Mouse (Mus musculus) gastrocnemius, postnatal 14 days (tissue): ENCODE measurements around the gene Nrn1l. TPM values are rescaled to one million over a fixed set of nuclear protein-coding genes. Genes with fewer than 3 reads are reported as not detected.

ENCODE experiments used
- DNase-seq: peaks from one replicate; pipeline ENCODE4 v3.0.0; 2021; ENCODE audit warnings: mixed read lengths
- intact Hi-C: fragments of 180-260 bp; cut with DNase I; formaldehyde crosslinking; loops from one replicate; pipeline ENCODE4 v1.15.1; 2025; ENCODE audit warnings: low total_unique reads
- total RNA-seq, 2 experiments: library from RNA; stranded (reverse); gene quantifications; 2 replicates each; pipeline ENCODE4 v1.2.3; 2021

Nrn1l gene
- total RNA-seq, 2 experiments from 2014 or later = 0.69 TPM; not detected in 1

GRCm38 (mm10) chr8:105880754-105881520 lies 12.4 kb upstream of the Nrn1l start, which contains the start of gene Edc4:
Gene Edc4, plus strand, starts transcription at chr8:105880881.
- intact Hi-C loops = no loop called here

DNA sequence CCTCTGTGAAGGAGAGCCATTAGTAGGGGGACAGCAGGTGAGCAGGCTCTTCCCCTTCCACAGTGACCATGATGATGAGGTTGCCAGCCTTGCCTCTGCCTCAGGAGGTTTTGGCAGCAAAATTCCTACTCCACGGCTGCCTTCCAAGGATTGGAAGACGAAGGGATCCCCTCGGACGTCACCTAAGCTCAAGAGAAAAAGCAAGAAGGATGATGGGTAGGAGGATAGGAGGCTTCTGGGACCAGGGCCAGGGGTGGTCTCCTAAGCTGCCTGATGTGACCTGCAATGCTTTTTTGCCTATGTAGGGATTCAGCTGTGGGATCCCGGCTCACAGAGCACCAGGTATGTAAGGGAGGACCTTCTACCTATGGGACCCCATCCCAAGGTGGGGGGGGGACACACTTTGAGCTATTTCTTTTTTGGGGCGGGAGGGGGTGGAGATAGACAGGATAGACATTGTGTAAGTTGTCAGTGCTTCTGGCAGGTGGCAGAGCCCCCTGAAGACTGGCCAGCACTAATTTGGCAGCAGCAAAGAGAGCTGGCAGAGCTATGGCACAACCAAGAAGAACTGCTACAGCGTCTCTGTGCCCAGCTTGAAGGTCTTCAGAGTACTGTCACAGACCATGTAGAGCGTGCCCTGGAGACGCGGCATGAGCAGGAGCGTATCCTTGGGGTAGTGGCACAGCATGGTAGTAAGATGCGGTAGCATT lies 3.5 kb upstream of the Nrn1l start:
- intact Hi-C loops = no loop called here
- DNase-seq = no peak

More at GRCm38 (mm10) chr8:105880754-105881520, 12.4 kb upstream of the Nrn1l start, which contains the start of gene Edc4:
- DNase-seq = peak; percentile 82

- peak; percentile 59 for DNase-seq
- intact Hi-C loops = no loop called here
Measured at GRCm38 (mm10) chr8:105890870-105891269, 2.5 kb upstream of the Nrn1l start.

DNA sequence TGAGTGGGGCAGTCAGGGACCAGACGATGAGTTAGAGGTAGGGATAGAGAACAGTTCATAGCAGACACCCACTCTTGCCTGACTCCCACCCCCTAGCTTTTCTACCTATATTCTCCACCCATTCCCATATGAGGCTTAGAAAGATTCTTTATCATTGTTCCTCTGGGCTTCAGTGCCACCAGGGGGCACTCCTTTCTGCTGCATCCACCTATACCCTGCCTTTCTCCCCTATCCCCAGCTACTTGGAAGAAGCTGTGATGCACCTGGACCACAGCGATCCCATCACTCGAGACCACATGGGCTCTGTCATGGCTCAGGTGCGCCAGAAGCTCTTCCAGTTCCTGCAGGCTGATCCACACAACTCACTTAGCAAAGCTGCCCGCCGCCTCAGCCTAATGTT lies 935 bp upstream of the Nrn1l start:
- intact Hi-C loops = no loop called here
- DNase-seq = no peak

GRCm38 (mm10) chr8:105897801-105898480 lies 4.6 kb downstream of the Nrn1l start:
- no peak for DNase-seq
- intact Hi-C loops = no loop called here

DNA sequence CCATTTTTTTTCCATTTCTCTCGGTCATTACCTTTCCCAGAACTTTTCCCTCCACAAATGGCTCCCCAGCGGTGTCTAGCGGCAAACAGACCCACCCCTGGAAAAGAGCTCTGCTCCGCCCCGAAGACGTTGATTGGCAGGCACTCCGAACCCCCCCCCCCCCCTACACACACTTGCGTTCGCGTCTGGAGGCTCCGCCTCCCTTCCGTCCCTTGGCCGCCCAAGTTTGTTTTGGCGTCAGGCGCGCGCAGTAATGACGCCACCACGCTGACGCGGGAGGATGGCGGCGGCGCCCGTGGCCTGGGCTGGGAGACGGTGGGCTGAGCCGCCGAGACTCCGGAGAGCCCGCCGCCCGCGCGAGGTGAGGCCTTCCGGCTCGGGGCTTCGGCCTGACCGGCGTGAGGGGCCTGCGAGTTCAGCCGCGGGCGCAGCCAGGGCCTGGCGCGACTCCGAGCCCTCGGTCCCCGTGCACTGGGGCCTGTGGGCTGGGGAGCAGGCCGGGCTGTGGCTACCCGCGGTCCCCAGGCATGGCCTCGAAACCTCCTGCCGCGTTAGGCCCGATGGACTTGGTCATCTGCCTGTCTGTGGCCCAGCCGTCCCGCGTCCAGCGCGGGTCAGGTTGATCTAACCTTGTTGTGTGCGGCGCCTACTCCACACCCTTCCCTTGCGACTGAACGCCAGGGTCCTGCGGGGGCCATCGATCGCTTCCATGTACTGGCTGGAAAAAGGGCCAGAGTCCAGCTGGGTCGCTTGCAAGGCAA lies 7.0 kb downstream of the Nrn1l start, which contains the start of gene Pskh1:
Gene Pskh1 (plus strand): TSS at position 262 of the 761 bp plus-strand sequence.
- intact Hi-C loops = no loop called here
- peak; percentile 91 for DNase-seq

GRCm38 (mm10) chr8:105900941-105901616 lies 7.7 kb downstream of the Nrn1l start:
- intact Hi-C loops = no loop called here
- DNase-seq = no peak

DNA sequence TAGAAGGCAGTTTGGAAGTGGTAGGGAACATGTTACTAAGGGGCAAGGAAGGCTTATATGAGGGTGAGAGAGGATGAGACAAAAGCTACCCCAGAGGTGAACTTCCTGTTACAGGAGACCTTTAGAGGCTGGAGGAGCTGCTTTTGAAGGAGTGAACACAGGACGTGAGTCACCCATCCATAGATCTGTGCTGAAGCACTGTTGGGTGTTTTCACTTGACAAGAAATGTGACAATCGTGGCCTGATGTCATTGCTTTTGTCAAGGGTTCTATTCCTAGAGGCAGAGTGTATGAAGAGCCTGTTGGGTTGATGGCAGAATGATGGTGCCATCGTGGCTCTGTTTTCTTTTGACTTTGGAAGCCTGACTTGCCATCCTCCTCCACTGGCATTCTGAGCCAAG lies 26.0 kb downstream of the Nrn1l start:
- DNase-seq = no peak
- intact Hi-C loops = no loop called here

GRCm38 (mm10) chr8:105925123-105925522 lies 31.8 kb downstream of the Nrn1l start:
- no peak for DNase-seq
- intact Hi-C loops = loop anchor here (5.0 kb wide), 1 partner anchor 213 kb away; no protein-coding TSS in a partner anchor

DNA sequence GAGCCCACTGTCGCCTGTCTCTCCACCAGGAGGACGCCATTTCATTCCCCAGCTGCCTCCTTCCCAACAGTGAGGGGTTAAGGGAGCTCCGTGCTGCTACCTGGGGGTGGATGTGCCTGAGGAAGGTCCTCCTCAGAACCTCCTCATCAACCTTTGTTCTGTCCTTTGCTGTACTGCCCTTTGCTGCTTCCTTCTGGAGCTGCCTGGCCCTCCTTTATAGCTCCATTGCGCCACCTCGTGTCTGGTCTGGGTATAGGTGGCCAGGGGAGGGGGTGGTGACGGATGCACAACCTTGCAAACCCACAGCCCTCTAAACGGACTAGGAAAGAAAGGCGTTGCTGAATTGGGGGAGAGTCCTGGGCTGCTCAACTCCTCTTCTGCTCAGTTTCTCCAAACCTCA lies 37.2 kb downstream of the Nrn1l start:
- DNase-seq = peak; percentile 84
- intact Hi-C loops = loop anchor here (5.0 kb wide), 1 partner anchor 93 kb away; no protein-coding TSS in a partner anchor

GRCm38 (mm10) chr8:105931271-105931670 lies 37.9 kb downstream of the Nrn1l start:
- no peak for DNase-seq
- intact Hi-C loops = loop anchor here (5.0 kb wide), 1 partner anchor 94 kb away; no protein-coding TSS in a partner anchor

DNA sequence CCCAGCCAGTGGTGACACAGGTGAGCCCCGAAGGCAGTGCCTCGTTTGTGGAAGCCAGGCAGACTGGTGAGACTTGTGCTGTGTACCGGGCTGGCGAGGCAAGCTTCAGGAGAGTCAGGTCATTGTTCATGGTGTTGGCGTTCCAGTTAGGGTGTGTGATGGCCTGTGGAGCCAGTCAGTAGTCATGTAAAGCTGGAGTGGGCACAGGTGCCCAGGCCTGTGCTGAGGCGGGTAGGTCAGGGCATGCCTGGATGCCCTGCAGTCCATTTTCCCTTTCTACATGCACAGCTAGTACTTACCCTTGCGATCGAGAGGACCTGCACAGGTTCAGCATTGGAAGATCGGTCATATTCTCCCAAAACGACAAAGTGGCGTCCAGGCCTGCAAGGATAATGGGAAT lies 39.2 kb downstream of the Nrn1l start:
- intact Hi-C loops = loop anchor here (5.0 kb wide), 1 partner anchor 95 kb away; no protein-coding TSS in a partner anchor

DNA sequence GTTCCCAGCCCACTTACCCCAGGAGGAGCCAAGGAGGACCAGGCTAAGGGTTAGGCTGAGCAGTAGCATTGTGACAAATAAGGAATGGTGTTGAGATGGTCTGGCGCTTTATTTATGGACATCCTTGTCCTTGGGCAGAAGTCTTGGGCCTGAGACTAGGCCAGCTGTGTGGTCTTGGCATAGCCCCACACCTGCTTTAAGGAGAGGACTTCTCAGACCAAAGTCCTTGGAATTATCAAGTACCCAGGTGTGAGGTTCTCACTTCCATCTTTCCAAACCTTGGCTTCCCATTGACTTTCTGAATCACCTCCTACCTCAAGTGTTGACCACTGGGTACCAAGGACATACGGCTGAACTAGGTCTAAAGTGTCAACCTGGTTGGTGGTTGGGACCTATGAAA lies 40.4 kb downstream of the Nrn1l start, which contains the start of gene Ctrl:
Gene Ctrl (minus strand): TSS at position 101 of the 400 bp plus-strand sequence.
- no peak for DNase-seq
- intact Hi-C loops = loop anchor here (5.0 kb wide), 1 partner anchor 96 kb away; no protein-coding TSS in a partner anchor

More for the DNA sequence above, 39.2 kb downstream of the Nrn1l start:
- no peak for DNase-seq

DNA sequence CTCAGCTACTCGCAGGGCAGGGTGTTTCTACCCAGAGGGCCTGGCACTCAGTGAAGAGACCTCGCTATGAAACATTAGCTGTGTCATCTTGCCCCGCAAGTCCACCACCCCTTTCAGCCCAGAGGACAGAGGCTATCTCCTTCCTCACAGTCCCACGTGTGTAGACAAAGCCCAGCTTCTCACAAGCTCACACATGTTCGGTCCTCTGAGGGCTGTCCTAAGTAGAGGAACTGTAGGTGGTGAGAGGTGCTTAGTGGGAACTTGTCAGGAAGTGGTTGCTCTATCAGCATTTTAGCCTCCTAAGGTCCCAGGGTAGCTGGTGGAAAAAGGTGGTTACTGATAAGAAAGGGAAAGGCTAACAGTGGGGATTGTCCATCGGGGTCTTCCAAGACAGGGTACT lies 41.7 kb downstream of the Nrn1l start:
- intact Hi-C loops = no loop called here
- DNase-seq = no peak

DNA sequence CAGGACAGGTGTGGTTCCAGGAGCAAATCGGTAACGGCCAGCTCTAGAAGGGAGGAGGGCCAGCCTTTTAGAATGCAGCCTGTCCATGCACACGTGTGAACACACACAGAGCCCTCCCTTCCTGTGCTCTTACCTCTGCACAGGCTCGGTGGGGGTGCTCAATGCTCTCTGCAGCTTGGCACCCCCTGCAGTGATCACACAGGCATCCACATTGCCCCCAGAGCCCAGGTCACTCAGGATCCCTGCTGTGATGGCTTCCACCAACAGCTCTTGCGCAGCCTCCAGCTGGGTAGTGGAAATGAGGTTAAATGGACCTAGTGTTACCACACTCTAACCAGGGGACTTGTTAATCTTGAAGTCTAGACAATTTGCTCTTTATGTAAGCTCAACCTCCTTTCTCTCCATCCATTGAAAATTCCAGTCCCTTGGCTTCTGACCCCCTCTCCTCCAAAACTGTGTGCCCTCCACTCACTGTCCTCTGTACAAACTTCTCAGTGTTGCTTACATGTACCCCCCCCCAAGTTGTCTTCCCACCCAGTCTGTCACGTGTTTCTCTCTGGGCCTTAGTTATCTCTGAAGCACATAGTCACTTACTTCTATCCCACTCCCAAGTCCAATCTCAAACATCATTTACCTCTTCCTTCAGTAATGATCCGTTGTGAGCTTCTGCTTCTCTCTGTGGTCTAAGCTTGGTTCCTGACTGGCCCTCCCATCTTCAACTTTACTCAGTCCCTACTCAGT lies 42.7 kb downstream of the Nrn1l start:
- intact Hi-C loops = no loop called here
- no peak for DNase-seq

GRCm38 (mm10) chr8:105936866-105937475 lies 43.6 kb downstream of the Nrn1l start:
- intact Hi-C loops = no loop called here
- peak; percentile 89 for DNase-seq
